Mouse (Mus musculus): ENCODE data around the gene Gfer. TPM values are rescaled to one million over a fixed set of nuclear protein-coding genes. Genes with fewer than 3 reads are reported as not detected.

Gene Gfer
- total and polyA plus RNA-seq, 3 experiments: 14.0 to 21.5 (median 20.3) TPM

DNA sequence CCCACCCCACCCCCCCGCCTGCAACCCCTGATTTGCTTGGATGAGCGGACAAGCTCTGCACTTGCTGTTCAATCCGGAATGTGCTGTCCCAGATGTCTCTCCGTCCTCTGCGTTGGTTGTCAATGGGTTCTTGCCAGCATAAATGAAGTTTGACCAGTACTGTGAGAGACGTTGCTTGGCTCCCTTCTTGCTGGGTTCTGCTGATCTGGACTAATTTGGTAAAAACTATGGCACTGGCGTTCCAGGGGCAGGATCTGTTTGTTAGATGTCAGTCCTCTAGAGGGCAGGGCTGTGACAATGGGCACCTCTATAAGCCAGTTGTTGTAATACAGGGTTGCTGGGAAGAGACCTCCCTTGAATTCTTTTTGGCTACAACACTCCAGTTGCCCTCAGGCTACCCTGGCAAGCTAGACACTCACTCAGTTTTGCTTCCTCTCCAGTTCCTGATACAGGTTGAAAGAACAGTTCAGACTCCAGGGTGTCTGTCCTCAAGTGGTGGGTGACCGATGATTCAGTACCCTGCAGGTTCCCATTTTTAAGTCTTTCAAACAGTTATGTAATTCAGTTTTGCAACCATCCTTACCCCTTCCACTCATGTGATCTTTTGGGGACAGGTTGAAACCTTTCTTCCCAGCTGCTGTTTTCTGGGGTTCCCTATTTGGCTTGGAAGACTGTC, 41.3 kb upstream of the Gfer start:
- WGBS: 12% methylated on average over 8 of the region's 8 CpGs
- Histone ChIP-seq H3K9ac (ENCODE audit: low read depth, low read length) (peak overlapping the region; percentile 77), H3K4me1 (ENCODE audit: control insufficient read depth, insufficient read depth, low read length) (peaks cover 5% of the 10 kb centered on the region), H3K79me2 (replicated peaks; ENCODE audit: control insufficient read depth, insufficient read depth, low read length) (no peaks in the 10 kb centered on the region), H3K27me3 (ENCODE audit: control insufficient read depth, insufficient read depth, low read length) (no peaks in the 10 kb centered on the region), H3K27ac (peak overlapping the region; percentile 86; the same call in 1 of the 2 replicates), H3K36me3 (ENCODE audit: control insufficient read depth, insufficient read depth, low read length) (peaks cover 2% of the 10 kb centered on the region; the same call in 1 of the 2 replicates), H3K4me3 (peak overlapping the region; percentile 71)
- TF ChIP-seq CTCF (IDR thresholded peaks at IDR 0.05) (peak; percentile 36), EP300 (IDR thresholded peaks at IDR 0.05; ENCODE audit: insufficient read depth, low read depth, low read length) (no peak), POLR2A (IDR thresholded peaks at IDR 0.05; ENCODE audit: insufficient read depth, low read depth, low read length) (no peak)
- no peak for DNase-seq
- intact Hi-C loops (cut with DNase I): no loop called here

DNA sequence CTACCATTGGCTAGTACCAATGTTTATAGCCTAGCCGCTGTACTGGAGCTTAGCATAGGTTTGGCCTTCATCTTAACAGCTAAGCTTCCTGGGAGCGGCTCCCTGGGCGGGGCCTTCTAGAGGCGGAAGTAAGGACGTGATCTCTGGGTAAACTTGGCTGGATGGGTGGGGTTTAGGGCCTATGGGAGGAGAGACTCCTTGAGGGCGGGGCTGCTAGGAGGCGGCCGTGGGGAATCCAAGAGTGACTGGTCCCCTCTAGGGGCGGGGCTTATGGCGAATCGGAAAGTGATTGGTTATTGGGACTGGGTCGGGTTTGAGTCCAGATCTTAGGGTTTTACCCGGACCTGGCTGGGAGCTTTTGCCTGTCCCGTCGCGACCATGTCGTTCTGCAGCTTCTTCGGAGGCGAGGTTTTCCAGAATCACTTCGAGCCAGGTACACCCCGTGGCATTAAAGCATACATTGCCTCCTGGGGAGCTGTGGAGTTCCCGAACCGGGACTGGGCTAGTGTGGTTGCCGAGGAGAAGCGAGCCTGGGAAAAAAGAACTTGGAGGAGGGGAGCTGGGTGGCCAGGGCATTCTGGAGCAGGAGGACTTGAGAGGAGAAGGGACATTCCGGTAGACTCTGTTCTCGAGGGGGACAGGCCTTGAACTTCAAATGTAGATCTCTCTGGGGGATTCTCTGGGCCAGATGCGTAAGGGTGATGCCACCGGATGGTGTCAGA, 40.5 kb upstream of the Gfer start, which contains the start of gene Msrb1:
Gene Msrb1, plus strand, starts transcription at position 313 of the 722 bp plus-strand sequence.
- Histone ChIP-seq H3K4me3 (peak within 1 kb of the TSS; percentile 71), H3K27me3 (ENCODE audit: control insufficient read depth, insufficient read depth, low read length) (no peaks in the 10 kb centered on the region), H3K27ac (peak within 1 kb of the TSS; percentile 86), H3K9ac (ENCODE audit: low read depth, low read length) (peak within 1 kb of the TSS; percentile 77), H3K4me1 (ENCODE audit: control insufficient read depth, insufficient read depth, low read length) (peaks cover 5% of the 10 kb centered on the region), H3K36me3 (ENCODE audit: control insufficient read depth, insufficient read depth, low read length) (peaks cover 2% of the 10 kb centered on the region; the same call in 1 of the 2 replicates), H3K79me2 (replicated peaks; ENCODE audit: control insufficient read depth, insufficient read depth, low read length) (no peaks in the 10 kb centered on the region)
- TF ChIP-seq EP300 (IDR thresholded peaks at IDR 0.05; ENCODE audit: insufficient read depth, low read depth, low read length) (0 out of 2 replicates have a peak, but pooled peaks have one; percentile 15), CTCF (IDR thresholded peaks at IDR 0.05) (no peak), POLR2A (IDR thresholded peaks at IDR 0.05; ENCODE audit: insufficient read depth, low read depth, low read length) (peak; percentile 97)
- DNase-seq: peak; percentile 94 to 98
- intact Hi-C loops (cut with DNase I): no loop called here
- WGBS: under 1% methylated on average over 29 of the region's 29 CpGs

DNA sequence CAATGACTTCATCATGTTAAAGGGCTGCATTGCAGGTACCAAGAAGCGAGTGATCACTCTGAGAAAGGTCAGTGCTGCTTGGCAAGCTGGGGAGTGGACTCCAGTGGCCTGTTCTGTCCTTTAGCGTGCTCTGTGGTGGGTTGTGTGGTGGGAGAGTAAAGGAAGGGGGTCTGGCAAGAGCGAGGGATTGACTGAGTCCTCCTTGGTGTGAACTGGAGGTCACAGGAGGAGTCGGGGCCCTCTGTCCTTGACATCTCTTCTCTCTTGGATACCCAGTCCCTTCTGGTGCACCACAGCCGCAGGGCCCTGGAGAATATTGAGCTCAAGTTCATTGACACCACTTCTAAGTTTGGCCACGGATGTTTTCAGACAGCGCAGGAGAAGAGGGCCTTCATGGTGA, 39.5 kb upstream of the Gfer start:
- intact Hi-C loops (cut with DNase I): no loop called here

DNA sequence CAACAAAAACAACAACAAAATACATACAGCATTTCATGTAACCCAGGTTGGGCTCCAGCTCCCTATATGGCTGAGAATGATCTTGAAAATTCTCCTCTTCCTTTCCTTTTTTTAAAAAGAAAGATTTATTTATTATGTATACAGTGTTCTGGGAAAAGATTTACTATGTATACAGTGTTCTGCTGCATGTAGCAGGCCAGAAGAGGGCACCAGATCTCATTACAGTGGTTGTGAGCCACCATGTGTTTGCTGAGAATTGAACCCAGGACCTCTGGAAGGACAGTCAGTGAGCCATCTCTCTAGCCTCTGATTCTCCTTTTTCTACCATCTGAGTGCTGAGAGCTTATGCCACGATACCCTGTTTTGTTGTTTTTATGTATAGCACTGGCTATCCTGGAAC, 38.6 kb upstream of the Gfer start:
- Histone ChIP-seq H3K4me1 (ENCODE audit: control insufficient read depth, insufficient read depth, low read length) (peaks cover 5% of the 10 kb centered on the region), H3K36me3 (ENCODE audit: control insufficient read depth, insufficient read depth, low read length) (peaks cover 2% of the 10 kb centered on the region; the same call in 1 of the 2 replicates), H3K27ac (no peak overlapping the region), H3K79me2 (replicated peaks; ENCODE audit: control insufficient read depth, insufficient read depth, low read length) (no peaks in the 10 kb centered on the region), H3K9ac (ENCODE audit: low read depth, low read length) (no peak overlapping the region), H3K4me3 (no peak overlapping the region), H3K27me3 (ENCODE audit: control insufficient read depth, insufficient read depth, low read length) (no peaks in the 10 kb centered on the region)
- no peak for DNase-seq
- 89% methylated on average over 1 of the region's 1 CpGs for WGBS
- TF ChIP-seq EP300 (IDR thresholded peaks at IDR 0.05; ENCODE audit: insufficient read depth, low read depth, low read length) (no peak), CTCF (IDR thresholded peaks at IDR 0.05) (peak; percentile 38), POLR2A (IDR thresholded peaks at IDR 0.05; ENCODE audit: insufficient read depth, low read depth, low read length) (no peak)
- intact Hi-C loops (cut with DNase I): no loop called here

More for the DNA sequence above, 39.5 kb upstream of the Gfer start:
- WGBS: 90% methylated on average over 7 of the region's 7 CpGs
- H3K4me1 ChIP-seq (ENCODE audit: control insufficient read depth, insufficient read depth, low read length): peaks cover 5% of the 10 kb centered on the region
- H3K27me3 ChIP-seq (ENCODE audit: control insufficient read depth, insufficient read depth, low read length): no peaks in the 10 kb centered on the region
- DNase-seq: no peak
- peak overlapping the region; percentile 86 for H3K27ac ChIP-seq
- H3K4me3 ChIP-seq: no peak overlapping the region
- peaks cover 2% of the 10 kb centered on the region; the same call in 1 of the 2 replicates for H3K36me3 ChIP-seq (ENCODE audit: control insufficient read depth, insufficient read depth, low read length)
- H3K79me2 ChIP-seq (replicated peaks; ENCODE audit: control insufficient read depth, insufficient read depth, low read length): no peaks in the 10 kb centered on the region
- no peak overlapping the region for H3K9ac ChIP-seq (ENCODE audit: low read depth, low read length)
- no peak for TF ChIP-seq POLR2A (IDR thresholded peaks at IDR 0.05; ENCODE audit: insufficient read depth, low read depth, low read length)
- no peak for TF ChIP-seq EP300 (IDR thresholded peaks at IDR 0.05; ENCODE audit: insufficient read depth, low read depth, low read length)
- TF ChIP-seq CTCF (IDR thresholded peaks at IDR 0.05): no peak

DNA sequence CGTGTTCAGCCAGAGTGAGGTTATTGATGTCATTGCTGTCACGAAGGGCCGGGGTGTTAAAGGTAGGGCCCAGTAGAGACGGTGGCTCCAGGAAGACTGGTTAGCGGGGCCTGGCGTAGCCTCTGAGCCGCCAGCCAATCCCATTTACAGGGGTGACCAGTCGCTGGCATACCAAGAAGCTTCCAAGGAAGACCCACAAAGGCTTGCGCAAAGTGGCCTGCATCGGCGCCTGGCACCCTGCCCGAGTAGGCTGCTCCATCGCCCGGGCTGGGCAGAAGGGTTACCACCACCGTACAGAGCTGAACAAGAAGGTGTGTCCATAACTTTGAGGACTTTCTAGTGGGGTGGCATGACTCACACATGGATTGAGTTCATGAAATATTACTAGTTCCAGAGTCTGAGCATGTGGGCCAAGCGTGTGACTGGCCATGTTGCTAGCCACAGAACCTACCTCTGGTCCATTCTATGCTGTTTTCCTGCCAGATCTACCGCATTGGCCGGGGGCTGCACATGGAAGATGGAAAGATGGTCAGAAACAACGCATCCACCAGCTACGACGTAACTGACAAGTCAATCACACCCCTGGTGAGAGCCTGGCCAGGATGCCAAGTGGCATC, 37.6 kb upstream of the Gfer start:
- peaks cover 2% of the 10 kb centered on the region; the same call in 1 of the 2 replicates for H3K36me3 ChIP-seq (ENCODE audit: control insufficient read depth, insufficient read depth, low read length)
- H3K4me3 ChIP-seq: no peak overlapping the region
- H3K79me2 ChIP-seq (replicated peaks; ENCODE audit: control insufficient read depth, insufficient read depth, low read length): no peaks in the 10 kb centered on the region
- H3K9ac ChIP-seq (ENCODE audit: low read depth, low read length): no peak overlapping the region
- intact Hi-C loops (cut with DNase I): no loop called here
- H3K4me1 ChIP-seq (ENCODE audit: control insufficient read depth, insufficient read depth, low read length): peaks cover 5% of the 10 kb centered on the region
- no peaks in the 10 kb centered on the region for H3K27me3 ChIP-seq (ENCODE audit: control insufficient read depth, insufficient read depth, low read length)
- H3K27ac ChIP-seq: peak overlapping the region; percentile 89
- WGBS: 90% methylated on average over 21 of the region's 21 CpGs
- TF ChIP-seq EP300 (IDR thresholded peaks at IDR 0.05; ENCODE audit: insufficient read depth, low read depth, low read length) (no peak), POLR2A (IDR thresholded peaks at IDR 0.05; ENCODE audit: insufficient read depth, low read depth, low read length) (no peak), CTCF (IDR thresholded peaks at IDR 0.05) (no peak)
- DNase-seq: no peak
